ENCODE assay signal across 14 mouse cellular contexts in genomic region chr11:45535501-45536025, GRCm38 (mm10).
A peak's percentile ranks its signal among the peaks of the same experiment; 100 is the strongest.
DNase-seq lines count a peak whose midpoint lies in the region; ATAC-seq lines count a peak whose summit lies in the region.
"Had no signal": no experiment of that assay in that cellular context is flagged by ENCODE, and none has a peak within 500 bp of the region (broad histone marks: within the 10 kb centered on the region; RNA-seq: fewer than 3 reads in every experiment).

No protein-coding gene starts in this region.

- H3K4me1 ChIP-seq in embryonic facial prominence, embryonic 12.5 days = peaks cover 21% of the 10 kb centered on the region

- H3K27ac ChIP-seq in embryonic facial prominence, embryonic 12.5 days = peak overlapping the region; percentile 57
- H3K27ac ChIP-seq: limb, embryonic 13.5 days had no signal

- no peak overlapping the region for H3K4me2 ChIP-seq in embryonic facial prominence, embryonic 12.5 days (replicated peaks)
- H3K4me2 ChIP-seq: limb, embryonic 13.5 days had no signal

- WGBS in embryonic facial prominence, embryonic 12.5 days = 37% methylated on average over 8 of the region's 8 CpGs

- ATAC-seq in embryonic facial prominence, embryonic 12.5 days (ENCODE audit: insufficient number of reproducible peaks, insufficient read depth, low FRiP score, low TSS enrichment) = no peak
- no peak for ATAC-seq in megakaryocyte-erythroid progenitor cell, adult 5-6 weeks (replicated peaks; ENCODE audit: low FRiP score, low TSS enrichment, poor library complexity, severe bottlenecking)

- no peaks in the 10 kb centered on the region for H3K9me3 ChIP-seq in embryonic facial prominence, embryonic 12.5 days
- H3K9me3 ChIP-seq: limb, embryonic 13.5 days had no signal

- no peak overlapping the region for H3K9ac ChIP-seq in embryonic facial prominence, embryonic 12.5 days
- H3K9ac ChIP-seq: limb, embryonic 13.5 days had no signal

- H3K27me3 ChIP-seq in embryonic facial prominence, embryonic 12.5 days = no peaks in the 10 kb centered on the region

- intact Hi-C loops in heart, postnatal 25 days (cut with DNase I) = loop anchor here (5.0 to 10.0 kb wide), 2 partner anchors 349 to 528 kb away; no protein-coding TSS in a partner anchor

- H3K4me3 ChIP-seq in embryonic facial prominence, embryonic 12.5 days = no peak overlapping the region
- H3K4me3 ChIP-seq: limb, embryonic 13.5 days had no signal

- peak; percentile 90 for DNase-seq in heart, adult 11 months
- no peak for DNase-seq in heart, postnatal 25 days (ENCODE audit: low spot score)
- peak; percentile 24 for DNase-seq in kidney, postnatal 10 days
- no peak for DNase-seq in kidney, adult 11 months
- DNase-seq in kidney, postnatal 4 days = peak; percentile 31 to 47
- DNase-seq in adrenal gland, postnatal 25 days = no peak
- DNase-seq: adrenal gland, postnatal 14 days; lung, adult 2 months; retina, postnatal 1 day; spleen, adult 18-20 months; thymus, adult 2 months had no signal

- no peaks in the 10 kb centered on the region for H3K36me3 ChIP-seq in embryonic facial prominence, embryonic 12.5 days
- H3K36me3 ChIP-seq: limb, embryonic 13.5 days had no signal

Comparison
In these comparisons a context has a peak if more than half of its experiments do, and no peak if none do; other contexts are left out.
1. DNase-seq: peak in heart, adult 11 months (single experiment), kidney, postnatal 10 days (single experiment) and kidney, postnatal 4 days (2 of 2); none in heart, postnatal 25 days (single experiment), kidney, adult 11 months (single experiment) and adrenal gland, postnatal 25 days (single experiment).